Mouse (Mus musculus) NIH3T3 (cell line): ENCODE measurements around the gene Zfp618.
A peak's percentile ranks its signal among the peaks of the same experiment; 100 is the strongest.

Experiments
- DNase-seq: peaks from one replicate; pipeline ENCODE4 v3.0.0-alpha.2; 2012; ENCODE audit warnings: low read depth

The Zfp618 gene

GRCm38 (mm10) chr4:63068499-63069175, 103.3 kb downstream of the Zfp618 start:
- peak; percentile 63 for DNase-seq

GRCm38 (mm10) chr4:63071413-63072260, 106.3 kb downstream of the Zfp618 start:
- no peak for DNase-seq

- DNase-seq, result peak; percentile 66
Observed at GRCm38 (mm10) chr4:63073139-63073538, 107.8 kb downstream of the Zfp618 start.

- DNase-seq, result peak; percentile 47
Observed at GRCm38 (mm10) chr4:63079159-63079558, 113.8 kb downstream of the Zfp618 start.

- DNase-seq, result peak; percentile 75
Observed at GRCm38 (mm10) chr4:63084473-63084889, 119.1 kb downstream of the Zfp618 start.

GRCm38 (mm10) chr4:63089484-63089883, 124.1 kb downstream of the Zfp618 start:
- no peak for DNase-seq

GRCm38 (mm10) chr4:63091151-63091550, 125.8 kb downstream of the Zfp618 start:
- no peak for DNase-seq

- DNase-seq, result no peak
Observed at GRCm38 (mm10) chr4:63097603-63098002, 132.2 kb downstream of the Zfp618 start.

GRCm38 (mm10) chr4:63100478-63100877, 135.1 kb downstream of the Zfp618 start:
- no peak for DNase-seq

- no peak for DNase-seq
Observed at GRCm38 (mm10) chr4:63102025-63102424, 136.7 kb downstream of the Zfp618 start.

GRCm38 (mm10) chr4:63105651-63106050, 140.3 kb downstream of the Zfp618 start:
- DNase-seq, result no peak

- DNase-seq, result peak; percentile 96
Observed at GRCm38 (mm10) chr4:63118639-63119437, 153.5 kb downstream of the Zfp618 start.

- no peak for DNase-seq
Observed at GRCm38 (mm10) chr4:63124861-63125466, 159.6 kb downstream of the Zfp618 start.

- no peak for DNase-seq
Observed at GRCm38 (mm10) chr4:63129891-63130624, 164.7 kb downstream of the Zfp618 start.

GRCm38 (mm10) chr4:63147268-63147667, 181.9 kb downstream of the Zfp618 start:
- peak; percentile 20 for DNase-seq

GRCm38 (mm10) chr4:63151127-63151526, 185.8 kb downstream of the Zfp618 start:
- DNase-seq, result peak; percentile 30

GRCm38 (mm10) chr4:63154028-63154427, 188.7 kb downstream of the Zfp618 start:
- no peak for DNase-seq

- DNase-seq, result no peak
Observed at GRCm38 (mm10) chr4:63154699-63155098, 189.3 kb downstream of the Zfp618 start, which contains the start of gene Ambp. Gene Ambp, minus strand, starts transcription at chr4:63154799.

GRCm38 (mm10) chr4:63155596-63155995, 190.2 kb downstream of the Zfp618 start:
- DNase-seq, result peak; percentile 47

GRCm38 (mm10) chr4:63156726-63157634, 191.6 kb downstream of the Zfp618 start:
- DNase-seq, result no peak
